Mouse (Mus musculus): ENCODE data around the gene Fndc7. TPM values are rescaled to one million over a fixed set of nuclear protein-coding genes. Genes with fewer than 3 reads are reported as not detected.

The Fndc7 gene
- 0.34 TPM for total RNA-seq (2023)

DNA sequence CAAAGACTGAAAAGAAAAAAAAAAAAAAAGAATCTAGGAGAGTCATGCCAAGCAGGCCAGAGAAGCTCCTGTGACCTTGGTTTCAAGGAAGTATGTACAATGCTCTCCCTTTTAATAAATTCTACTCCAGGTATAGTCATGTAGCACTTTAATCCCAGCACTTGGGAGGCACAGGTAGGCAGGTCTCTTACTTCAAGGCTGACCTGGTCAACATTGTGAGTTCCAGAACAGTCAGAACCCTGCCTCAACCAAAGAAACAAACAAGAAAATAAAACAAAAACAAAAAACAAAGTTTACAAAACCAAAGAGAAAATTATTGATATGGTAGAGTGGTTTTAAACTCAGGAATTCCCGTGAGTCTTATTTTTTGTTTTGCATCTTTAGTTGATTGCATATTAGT, at the start of gene Fndc7:
TSS of gene Fndc7 (minus strand) at position 101 of the 400 bp plus-strand sequence.

DNA sequence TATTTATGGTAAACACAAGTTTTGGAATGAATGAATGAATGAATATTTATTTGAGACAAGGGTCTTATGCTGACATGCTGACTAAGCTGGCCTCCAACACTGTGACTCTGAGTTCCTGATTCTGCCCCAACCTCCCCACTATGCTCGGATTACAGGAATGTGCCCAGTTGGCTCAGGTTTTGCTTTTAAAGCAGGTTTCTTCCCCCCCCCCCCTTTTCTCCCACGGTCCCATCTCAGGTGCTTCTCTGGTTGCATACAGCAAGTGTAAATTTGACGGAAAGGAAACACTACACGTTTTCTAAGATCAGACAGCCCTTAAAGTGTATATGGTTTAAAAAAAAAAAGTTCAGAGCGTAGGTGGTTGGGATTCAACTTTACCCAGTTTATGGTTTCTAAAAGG, 49.8 kb upstream of the Fndc7 start, which contains the start of gene Henmt1:
TSS of gene Henmt1 (plus strand) at position 301 of the 400 bp plus-strand sequence.

DNA sequence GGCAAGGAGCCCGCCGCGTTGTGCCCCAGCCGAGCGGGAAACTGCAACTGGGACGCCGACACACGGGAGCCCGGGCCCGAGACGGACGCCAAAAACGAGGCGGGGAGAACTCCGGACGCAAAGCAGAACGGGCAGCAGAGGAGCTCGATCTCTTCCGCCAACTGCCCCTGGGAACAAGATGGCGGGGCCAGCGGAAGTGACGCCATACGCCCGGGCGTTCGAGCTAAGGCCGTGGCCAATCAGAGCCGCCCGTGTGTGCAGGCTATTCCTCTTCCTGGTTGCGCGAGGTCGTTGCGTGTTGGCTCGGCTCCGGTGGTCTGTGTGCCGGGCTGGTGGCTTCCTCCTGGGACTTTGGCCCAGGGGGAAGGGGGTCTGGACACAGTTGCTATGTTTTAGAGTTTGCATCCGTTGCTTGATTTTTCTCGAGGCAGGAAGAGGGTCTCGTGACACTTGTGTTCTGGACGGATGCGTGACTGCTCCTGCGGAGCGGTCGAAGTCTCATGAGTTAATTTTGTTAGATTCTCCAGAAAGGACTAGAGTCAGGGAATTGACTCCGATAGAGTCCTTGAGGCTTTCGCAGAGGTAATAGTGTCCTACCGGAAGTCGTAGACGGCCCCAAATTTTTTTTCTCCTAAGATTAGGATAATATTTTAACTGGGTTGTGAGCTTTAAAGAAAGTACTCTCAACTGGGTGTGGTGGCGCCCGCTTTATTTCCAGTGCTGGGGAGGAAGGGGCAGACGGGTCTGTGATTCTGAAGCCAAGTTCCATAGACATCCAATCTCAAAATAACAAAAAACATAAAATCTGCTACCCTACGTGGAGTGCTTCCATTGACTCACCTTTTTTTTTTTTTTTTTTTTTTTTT, 22.0 kb upstream of the Fndc7 start, which contains the start of gene Prpf38b:
TSS of gene Prpf38b (minus strand) at position 180 of the 866 bp plus-strand sequence.

DNA sequence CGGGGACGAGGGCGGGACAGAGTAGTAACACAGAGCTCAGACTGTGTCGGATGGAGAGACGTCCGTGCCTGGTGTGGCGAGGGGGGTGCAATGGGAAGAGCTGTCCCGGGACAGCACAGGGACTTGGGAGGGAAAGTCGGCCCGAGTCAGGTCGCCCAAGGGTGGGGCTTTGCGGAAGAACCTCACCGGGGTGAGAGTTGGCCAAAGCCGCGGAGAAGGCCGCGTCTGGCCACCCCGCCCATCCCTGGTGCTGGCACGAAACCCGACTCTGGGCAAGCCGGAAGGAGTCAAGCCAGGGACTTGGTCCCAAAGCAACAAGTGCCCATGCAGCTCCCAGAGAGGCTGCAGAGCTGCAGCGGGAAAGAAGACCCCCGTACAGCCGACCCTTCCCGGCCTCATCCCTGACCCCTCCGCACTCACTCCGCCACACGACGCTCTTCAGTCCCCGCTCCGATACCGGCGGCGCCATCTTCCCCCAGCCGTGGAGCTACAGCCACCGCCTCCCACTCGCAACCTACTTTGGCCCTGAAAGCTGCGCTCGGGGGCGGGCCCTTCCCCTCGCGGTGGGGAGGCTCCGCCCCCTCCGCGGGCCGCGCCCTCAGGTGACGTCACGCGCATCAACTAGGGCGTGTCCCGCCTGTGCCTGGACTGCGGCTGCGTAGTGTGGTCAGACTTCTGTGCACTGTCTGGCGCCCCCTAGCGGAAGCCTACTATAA, 49.6 kb downstream of the Fndc7 start, which contains the start of gene Stxbp3:
TSS of gene Stxbp3 (minus strand) at position 527 of the 716 bp plus-strand sequence.

Other genes with a start within 250 kb of the Fndc7 start
- 41.3 TPM for gene Clcc1, start 236.1 kb downstream of the Fndc7 start, total RNA-seq (2023)
- gene Gpsm2, start 167.7 kb downstream of the Fndc7 start, total RNA-seq (2023), result 7.6 TPM
- gene Aknad1, start 150.3 kb downstream of the Fndc7 start, total RNA-seq (2023), result not detected
- 71.6 TPM for gene Stxbp3, start 49.5 kb downstream of the Fndc7 start, total RNA-seq (2023)
- 196 TPM for gene Prpf38b, start 21.7 kb upstream of the Fndc7 start, total RNA-seq (2023)
- 0.46 TPM for gene Henmt1, start 49.9 kb upstream of the Fndc7 start, total RNA-seq (2023)
- gene Gm9857, start 50.4 kb upstream of the Fndc7 start, total RNA-seq (2023), result not detected
- 10.1 TPM for gene Fam102b, start 137.6 kb upstream of the Fndc7 start, total RNA-seq (2023)
- not detected for gene Slc25a54, start 190.5 kb upstream of the Fndc7 start, total RNA-seq (2023)
- gene Slc25a24, start 233.1 kb upstream of the Fndc7 start, total RNA-seq (2023), result 3.6 TPM

Measured in CD8-positive naive resting alpha-beta T cell, adult 57 days (primary cell).